Mouse (Mus musculus): ENCODE data around the gene Atp6v0e. TPM values are rescaled to one million over a fixed set of nuclear protein-coding genes. Genes with fewer than 3 reads are reported as not detected.

The Atp6v0e gene
- polyA plus RNA-seq (2015; fragmentation: Nextera tagmentation; extraction: Ambion mirVana): 131 and 144 TPM in 2 replicates

DNA sequence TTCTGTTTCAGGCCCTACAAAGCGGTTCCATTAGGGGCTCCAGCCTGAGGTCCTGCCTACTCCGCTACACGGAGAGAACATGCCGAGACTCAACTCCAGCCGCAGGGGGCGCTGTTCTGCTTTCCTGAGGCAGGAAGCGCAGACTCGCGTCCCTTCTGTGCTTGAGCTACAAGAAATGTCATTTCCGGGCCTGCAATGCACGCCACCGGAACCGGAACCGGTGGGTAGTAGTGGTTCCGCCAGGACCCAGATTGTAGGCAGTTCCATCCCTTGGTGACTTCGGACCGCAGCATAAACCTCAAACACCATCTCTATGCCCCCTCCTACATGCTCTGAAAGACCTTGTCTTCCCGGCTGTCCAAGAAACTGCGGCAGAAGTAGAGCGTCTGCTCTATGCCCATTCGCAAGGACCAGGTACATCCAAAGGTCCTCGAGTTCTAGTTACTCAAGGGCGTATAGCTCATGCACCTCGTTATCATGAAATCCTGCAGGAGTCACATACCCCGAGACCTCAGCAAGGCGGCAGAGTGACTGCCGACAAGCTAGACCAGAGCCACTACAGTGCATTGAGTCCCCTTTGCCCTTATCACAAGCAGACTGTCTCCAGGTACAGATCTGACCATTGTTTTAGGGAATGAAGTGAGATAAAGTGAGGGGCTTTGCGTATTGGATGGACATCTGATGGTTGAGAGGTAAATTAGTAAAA lies at the start of gene Atp6v0e:
Gene Atp6v0e, plus strand, starts transcription at position 254 of the 706 bp plus-strand sequence.

DNA sequence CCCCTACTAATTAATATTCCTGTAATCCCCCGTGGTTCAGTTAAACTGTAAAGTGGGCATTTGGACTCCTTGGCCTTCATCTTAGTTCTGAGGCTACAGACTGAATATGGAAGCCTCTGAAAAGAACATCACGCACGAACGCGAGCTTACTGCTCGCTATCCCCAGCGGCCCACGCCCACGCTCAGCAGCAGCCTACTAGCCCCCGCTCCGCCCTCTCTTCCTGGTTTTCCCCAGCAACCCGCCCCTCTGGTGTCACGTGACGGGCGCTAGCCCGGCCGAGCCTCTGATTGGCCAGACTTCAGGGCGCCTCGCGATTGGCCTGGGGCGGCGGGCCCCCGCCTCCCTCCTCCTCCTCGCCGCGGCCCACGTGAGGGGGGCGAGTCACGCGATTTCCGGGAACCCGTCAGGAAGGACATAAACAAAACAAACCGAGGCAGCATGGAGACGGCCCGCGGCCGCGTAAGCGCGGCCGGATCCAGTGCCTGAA lies 52.3 kb downstream of the Atp6v0e start, which contains the start of gene Crebrf:
Gene Crebrf, plus strand, starts transcription at position 380 of the 488 bp plus-strand sequence.

Other genes with a start within 250 kb of the Atp6v0e start
- 0.57 and 0.58 TPM in 2 replicates for gene Neurl1b, start 248.4 kb upstream of the Atp6v0e start, polyA plus RNA-seq (2015; fragmentation: Nextera tagmentation; extraction: Ambion mirVana)
- gene Ergic1, start 101.7 kb upstream of the Atp6v0e start, polyA plus RNA-seq (2015; fragmentation: Nextera tagmentation; extraction: Ambion mirVana): 82.6 and 88.4 TPM in 2 replicates
- gene Dusp1, start 101.1 kb upstream of the Atp6v0e start, polyA plus RNA-seq (2015; fragmentation: Nextera tagmentation; extraction: Ambion mirVana): 24.0 and 33.6 TPM in 2 replicates
- gene Crebrf, start 52.4 kb downstream of the Atp6v0e start, polyA plus RNA-seq (2015; fragmentation: Nextera tagmentation; extraction: Ambion mirVana): 5.7 and 6.5 TPM in 2 replicates
- gene Bnip1, start 117.8 kb downstream of the Atp6v0e start, polyA plus RNA-seq (2015; fragmentation: Nextera tagmentation; extraction: Ambion mirVana): 34.3 and 36.4 TPM in 2 replicates
- gene Nkx2-5, start 181.8 kb downstream of the Atp6v0e start, polyA plus RNA-seq (2015; fragmentation: Nextera tagmentation; extraction: Ambion mirVana): not detected in 2 replicates

Data from skeletal muscle tissue, postnatal 0 days (tissue).